Mouse (Mus musculus) monocyte, adult 5-6 weeks (primary cell): Measurements from ENCODE around the gene Gatd1. TPM values are rescaled to one million over a fixed set of nuclear protein-coding genes. Genes with fewer than 3 reads are reported as not detected.

Experiments used
- ATAC-seq: fragments of 153-309, 156-312 bp; replicated peaks from 2 replicates; pipeline ENCODE4 v1.8.0; 2017; ENCODE audit warnings: mild to moderate bottlenecking; ENCODE audit not compliant: low TSS enrichment, insufficient number of reproducible peaks, severe bottlenecking, poor library complexity, low FRiP score
- total RNA-seq: library from RNA; stranded (forward); fragments of 200-1000, 200-491, 200-594 nt; gene quantifications from 3 replicates; pipeline ENCODE4 v1.2.3, GENCODE M21; 2017

Gene Gatd1
- total RNA-seq, 1 experiment from 2014 or later, result 14.6 TPM

DNA sequence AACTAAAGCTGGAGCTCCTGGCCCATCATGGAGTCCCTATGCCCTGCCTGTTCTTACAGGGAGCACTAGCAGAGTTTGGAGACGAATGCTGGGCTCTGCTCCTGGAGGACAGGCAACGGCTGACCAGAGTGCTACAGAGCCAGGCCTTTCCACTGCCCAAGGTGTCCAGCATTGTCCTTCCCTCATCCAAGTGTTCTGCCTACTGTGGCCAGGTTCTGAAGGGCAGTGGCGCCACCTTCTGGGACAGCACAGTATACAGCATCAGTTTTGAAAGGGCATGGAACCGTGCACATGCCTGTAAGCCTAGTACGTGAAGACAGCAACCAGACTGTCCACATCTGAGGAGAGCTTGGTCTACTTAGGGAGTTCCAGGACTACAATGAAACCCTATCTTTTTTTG, 10.6 kb downstream of the Gatd1 start:
- peak; percentile 82 for ATAC-seq

GRCm38 (mm10) chr7:141395348-141395747, 18.6 kb downstream of the Gatd1 start:
- no peak for ATAC-seq

DNA sequence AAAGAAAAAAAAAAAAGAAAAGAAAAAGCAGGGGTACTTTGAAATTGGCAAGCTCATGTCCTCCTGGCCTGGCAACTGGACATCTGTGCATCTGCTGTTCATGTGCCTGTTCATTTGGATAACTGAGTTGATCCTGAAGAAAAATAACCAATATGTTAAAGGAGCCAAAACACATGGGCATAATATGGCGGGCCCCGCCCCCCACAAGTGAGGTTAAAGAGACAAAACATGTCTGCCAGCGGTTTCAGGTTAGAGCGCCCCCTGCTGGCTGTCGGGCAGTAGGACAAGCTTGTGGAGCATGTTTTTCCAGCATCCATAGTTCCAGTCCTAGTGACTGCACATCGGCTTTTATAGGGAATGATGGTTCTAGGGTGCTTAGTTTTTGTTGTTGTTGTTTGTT, 19.2 kb downstream of the Gatd1 start:
- peak; percentile 34; the same call in 1 of the 2 replicates for ATAC-seq

DNA sequence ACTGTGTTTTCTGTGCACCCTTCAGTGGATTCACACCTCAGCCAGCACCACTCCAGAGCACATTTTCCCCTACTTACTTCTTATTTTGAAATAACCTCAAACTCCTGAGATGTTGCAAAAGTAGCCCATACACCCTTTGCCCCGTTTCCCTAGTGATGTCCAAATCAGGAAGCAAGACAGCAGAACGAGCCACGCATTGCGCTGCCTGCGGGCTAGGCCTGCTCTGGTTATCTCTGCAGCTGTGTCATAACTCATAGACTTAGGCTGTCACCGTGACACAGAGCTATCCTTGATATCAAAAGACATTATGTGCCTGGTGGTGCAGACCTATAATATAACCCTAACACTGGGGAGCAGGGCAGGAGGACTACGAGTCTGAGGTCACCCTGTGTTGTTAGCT, 19.8 kb downstream of the Gatd1 start:
- ATAC-seq, result peak; percentile 70

DNA sequence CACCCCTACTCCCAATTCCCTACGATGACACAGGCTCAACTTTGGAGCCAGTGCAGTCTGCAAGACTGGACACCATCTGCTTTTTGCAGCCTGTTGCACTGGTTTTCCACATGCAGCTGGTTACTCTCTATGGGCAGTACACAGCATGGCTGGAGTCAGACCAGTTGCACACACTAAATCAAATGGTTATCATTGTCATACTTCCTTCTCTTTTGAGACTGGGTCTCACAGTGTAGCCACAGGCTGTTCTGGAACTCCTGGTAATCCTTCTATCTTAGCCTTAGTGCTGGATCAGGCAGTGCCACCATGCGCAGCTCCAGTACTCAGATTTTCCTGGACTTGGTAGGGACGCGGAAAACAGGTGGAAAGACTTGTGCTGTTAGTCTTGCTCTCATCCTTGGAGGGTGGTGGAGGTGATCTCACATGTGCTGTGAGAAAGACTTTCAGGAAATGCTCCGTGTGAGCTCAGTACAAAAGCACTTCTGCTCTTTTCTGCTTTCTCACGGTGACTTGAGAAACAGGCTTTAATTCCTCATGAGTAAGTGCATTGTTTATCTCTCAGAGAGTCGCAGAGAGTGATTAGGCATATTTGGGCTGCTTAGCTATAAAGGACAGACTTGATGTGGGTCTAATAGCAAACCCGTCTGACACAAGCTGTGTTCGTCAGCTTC, 21.2 kb downstream of the Gatd1 start:
- ATAC-seq, result peak; percentile 37

- ATAC-seq, result peak; percentile 91
These were observed 22.0 kb downstream of the Gatd1 start, which contains the start of gene Taldo1 for GRCm38 (mm10) chr7:141391625-141392551. Gene Taldo1, plus strand, starts transcription at chr7:141392199.

GRCm38 (mm10) chr7:141390326-141391259, 23.3 kb downstream of the Gatd1 start:
- no peak for ATAC-seq

DNA sequence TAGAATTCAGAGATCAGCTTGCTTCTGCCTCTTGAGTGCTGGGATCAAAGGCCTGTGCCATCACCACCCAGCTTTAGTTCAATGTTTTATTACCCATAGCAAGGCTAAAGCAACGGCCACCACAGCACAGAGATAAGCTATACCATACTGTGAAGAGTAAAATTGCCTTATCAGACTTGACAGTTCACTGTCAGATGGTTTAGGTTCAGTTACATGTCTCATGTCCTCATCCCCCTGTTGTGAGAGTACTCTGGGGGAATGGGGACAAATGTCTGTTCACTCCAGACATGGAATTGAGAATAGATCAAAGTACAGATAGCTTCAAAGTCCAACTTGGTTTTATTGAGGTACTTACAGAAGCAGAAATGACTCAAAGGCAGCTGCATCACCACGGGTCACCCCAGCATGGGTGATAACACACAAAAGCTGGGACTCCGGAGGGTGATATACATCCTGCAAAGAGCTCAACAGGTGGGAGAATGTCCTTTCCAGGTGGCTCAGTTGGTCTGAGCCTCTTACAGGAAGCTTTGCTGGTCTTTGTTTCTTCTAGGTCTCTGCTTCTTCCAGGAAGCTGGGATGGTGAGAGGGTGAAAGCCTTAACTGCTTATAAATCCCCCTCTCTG, 25.3 kb downstream of the Gatd1 start:
- no peak for ATAC-seq

DNA sequence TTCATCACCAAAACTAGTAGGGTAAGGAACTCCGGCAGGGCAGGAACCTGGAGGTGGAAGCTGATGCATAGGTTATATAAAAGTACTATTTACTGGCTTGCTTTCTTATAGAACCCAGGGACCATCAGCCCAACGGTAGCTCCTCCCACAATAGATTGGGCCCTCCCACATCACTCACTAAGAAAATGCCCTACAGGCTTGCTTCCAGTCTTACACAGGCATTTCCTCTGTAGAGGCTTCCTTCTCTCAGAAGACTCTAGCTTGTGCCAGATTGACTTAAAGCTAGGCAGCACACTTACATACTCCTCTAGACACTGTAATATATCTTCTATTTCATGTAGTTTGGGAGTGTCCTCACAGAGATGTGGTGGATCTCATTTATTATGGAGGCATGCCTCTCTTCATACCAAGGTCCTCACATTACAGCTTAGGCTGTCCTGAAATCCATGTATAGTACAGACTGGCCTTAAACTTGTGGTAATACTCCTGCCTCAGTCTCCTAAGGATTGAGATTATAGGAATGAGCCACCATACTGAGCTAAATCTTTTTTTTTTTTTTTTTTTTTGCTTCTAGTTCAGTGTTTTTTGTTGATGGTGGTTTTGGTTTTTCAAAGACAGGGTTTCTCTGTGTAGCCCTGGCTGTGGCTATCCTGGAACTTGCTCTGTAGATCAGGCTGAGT, 26.0 kb downstream of the Gatd1 start:
- ATAC-seq, result no peak

GRCm38 (mm10) chr7:141381068-141381835, 32.7 kb downstream of the Gatd1 start:
- peak; percentile 38; the same call in 1 of the 2 replicates for ATAC-seq

DNA sequence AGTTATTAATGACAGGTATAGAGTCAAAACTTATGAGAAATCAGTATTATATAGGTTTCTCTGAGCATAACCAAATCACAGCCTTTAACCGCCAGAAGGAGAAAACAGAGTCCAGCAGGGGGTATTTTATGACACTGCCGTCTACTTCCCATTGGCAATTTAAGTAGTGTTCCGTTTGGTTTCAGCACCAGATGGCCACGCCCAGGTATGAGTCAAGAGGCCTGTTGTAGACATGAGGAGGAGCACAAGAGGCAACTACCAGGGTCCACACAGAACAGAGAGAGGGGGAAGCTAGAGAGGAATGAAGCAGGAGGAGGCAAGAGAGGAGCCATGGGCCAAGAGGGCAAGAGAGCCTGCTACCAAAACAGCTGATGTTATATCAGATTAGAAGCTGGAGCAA, 34.4 kb downstream of the Gatd1 start:
- ATAC-seq, result peak; percentile 92

DNA sequence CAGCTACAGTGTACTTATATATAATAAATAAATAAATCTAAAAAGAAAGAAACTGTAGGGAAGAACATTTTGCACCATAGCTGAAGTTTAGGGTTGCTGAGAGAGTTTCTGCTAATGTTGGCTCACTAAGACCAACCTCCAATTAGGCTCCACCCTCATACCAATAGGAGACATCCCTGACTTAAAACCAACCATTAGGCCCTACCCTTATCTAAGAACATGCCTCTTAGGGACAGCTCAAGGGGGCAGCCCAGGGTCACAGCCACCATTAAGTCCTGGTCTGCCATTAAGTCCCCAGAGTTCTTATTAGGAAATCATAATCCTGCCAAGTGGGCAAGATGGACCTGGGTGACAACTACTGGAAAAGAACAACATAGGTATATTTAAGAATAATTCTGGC, 39.5 kb downstream of the Gatd1 start:
- ATAC-seq, result no peak

DNA sequence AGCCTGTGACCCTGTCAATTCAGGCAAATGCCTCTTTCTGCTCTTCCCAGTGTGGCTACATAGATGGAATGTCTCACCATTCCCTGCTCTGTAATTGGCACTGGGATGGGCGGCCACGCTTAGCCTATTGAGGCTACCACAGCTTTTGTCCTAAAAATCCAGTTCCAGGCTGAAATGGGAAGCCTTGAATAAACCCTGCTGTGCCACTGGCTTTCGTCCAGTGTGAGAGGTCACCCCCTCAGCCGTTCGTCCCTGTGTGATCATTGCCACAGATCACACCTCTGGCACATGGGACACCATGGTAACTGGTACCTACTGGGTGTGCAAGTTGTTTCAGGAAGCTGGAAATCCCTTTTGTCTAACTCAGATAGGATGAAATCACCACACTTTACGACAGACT, 40.3 kb downstream of the Gatd1 start:
- no peak for ATAC-seq

GRCm38 (mm10) chr7:141371942-141372595, 41.9 kb downstream of the Gatd1 start:
- peak; percentile 87 for ATAC-seq

GRCm38 (mm10) chr7:141369918-141370317, 44.0 kb downstream of the Gatd1 start:
- peak; percentile 44; the same call in 1 of the 2 replicates for ATAC-seq

- no peak for ATAC-seq
These were observed 46.6 kb downstream of the Gatd1 start for GRCm38 (mm10) chr7:141367358-141367757.

- no peak for ATAC-seq
These were observed 48.9 kb downstream of the Gatd1 start for GRCm38 (mm10) chr7:141365049-141365445.
